Mouse (Mus musculus) small intestine, adult 2 months (tissue): ENCODE measurements around the gene Taok2.

Experiments used
- CTCF ChIP-seq: fragments of 200-500 bp; IDR thresholded peaks from 2 replicates; pipeline ENCODE4 v1.5.1; 2012; ENCODE audit warnings: low read depth, mild to moderate bottlenecking, control low read depth, inconsistent platforms, low read length, moderate library complexity, mixed read lengths; ENCODE audit not compliant: insufficient replicate concordance, insufficient read length; ENCODE audit errors: extremely low read depth
- POLR2A ChIP-seq: fragments of 200-500 bp; IDR thresholded peaks from 2 replicates; pipeline ENCODE4 v1.6.1; 2012; ENCODE audit warnings: low read depth, mild to moderate bottlenecking, control low read depth, inconsistent platforms, low read length, moderate library complexity

GRCm38 (mm10) chr7:126845516-126845915, 39.0 kb downstream of the Taok2 start:
- TF ChIP-seq CTCF = no peak
- TF ChIP-seq POLR2A = no peak
